Mouse (Mus musculus) ES-Bruce4 (cell line): ENCODE measurements at regions not wholly inside any gene's neighbourhood (a gene's known extent, or its start where the extent isn't known, plus 50 kb on each side); places are given as distances from the start of the nearest gene placed in this dataset.
"Not testable (repeated sequence)": the region's sequence is repeated elsewhere in the genome, so short reads cannot be mapped to it uniquely, and the experiment has no call there.

Source experiments
- CTCF ChIP-seq: IDR thresholded peaks from one replicate; pipeline ENCODE4 v1.8.1; 2011; ENCODE audit warnings: low read depth, low read length
- EP300 ChIP-seq: IDR thresholded peaks from 2 replicates; pipeline ENCODE4 v1.6.1; 2011; ENCODE audit warnings: low read depth, low read length; ENCODE audit not compliant: insufficient read depth
- POLR2A ChIP-seq: IDR thresholded peaks from one replicate; pipeline ENCODE4 v1.8.1; 2011; ENCODE audit warnings: low read length; ENCODE audit not compliant: insufficient read depth

- not testable (repeated sequence) for TF ChIP-seq POLR2A, CTCF, EP300
Measured at GRCm38 (mm10) chr4:145774884-145775283, 93.7 kb upstream of the Zfp986 start.
